Mouse (Mus musculus) CD4-positive, CD25-positive, alpha-beta regulatory T cell, adult 4 months (primary cell): ENCODE measurements around the gene Zfp879. TPM values are rescaled to one million over a fixed set of nuclear protein-coding genes. Genes with fewer than 3 reads are reported as not detected.

ENCODE experiments used
- polyA plus RNA-seq, 2 experiments: library from polyadenylated mRNA; unstranded; fragments of 100-300 nt; shearing (Covaris generic); gene quantifications; one replicate each; pipeline ENCODE4 v1.2.1; 2017

Zfp879 gene
- polyA plus RNA-seq, 2 experiments from 2014 or later: not detected

Other genes starting within 250 kb of the Zfp879 start
- gene Adamts2, start 239.5 kb downstream of the Zfp879 start, polyA plus RNA-seq: not detected
- 1 to 10 TPM; 1.3 to 2.0 TPM for gene Zfp354c, start 13.8 kb downstream of the Zfp879 start, polyA plus RNA-seq
- not detected for gene Grm6, start 9.1 kb upstream of the Zfp879 start, polyA plus RNA-seq
- not detected for gene Zfp454, start 46.1 kb upstream of the Zfp879 start, polyA plus RNA-seq
- 1 to 10 TPM in 1 of 2 experiments, under 1 TPM in 1; 0.81 to 1.5 TPM for gene Zfp2, start 74.6 kb upstream of the Zfp879 start, polyA plus RNA-seq
- gene Zfp354b, start 90.1 kb upstream of the Zfp879 start, polyA plus RNA-seq: not detected
- gene 4933414I15Rik, start 102.2 kb upstream of the Zfp879 start, polyA plus RNA-seq: not detected
- not detected for gene Prop1, start 112.2 kb upstream of the Zfp879 start, polyA plus RNA-seq
- gene Olfr1378, start 125.0 kb upstream of the Zfp879 start, polyA plus RNA-seq: not detected
- gene Olfr1377, start 140.4 kb upstream of the Zfp879 start, polyA plus RNA-seq: not detected
- gene Olfr51, start 162.0 kb upstream of the Zfp879 start, polyA plus RNA-seq: not detected
- gene Olfr54, start 172.7 kb upstream of the Zfp879 start, polyA plus RNA-seq: under 1 TPM in 1 of 2 experiments, not detected in 1; 0.08 TPM
- not detected for gene Olfr1375, start 206.6 kb upstream of the Zfp879 start, polyA plus RNA-seq
- gene Zfp354a, start 217.7 kb upstream of the Zfp879 start, polyA plus RNA-seq: not detected